Mouse (Mus musculus): Measurements from ENCODE around the gene Mical2.

- no peak for TF ChIP-seq POLR2A (IDR thresholded peaks at IDR 0.05; ENCODE audit: borderline replicate concordance, extremely low read depth, insufficient read depth, insufficient read length, poor library complexity, severe bottlenecking)
- no peak for TF ChIP-seq CTCF (IDR thresholded peaks at IDR 0.05; ENCODE audit: borderline replicate concordance, extremely low read depth, insufficient read depth, insufficient read length)
These were observed 231.7 kb downstream of the Mical2 start for GRCm38 (mm10) chr7:112457373-112457772.

All from brain, embryonic 14.5 days (tissue).